Mouse (Mus musculus) embryo, embryonic 10 days (tissue): Measurements from ENCODE around the gene Gpr33.

Source experiments
- DNase-seq: peaks from one replicate; pipeline ENCODE4 v3.0.0-alpha.2; 2015; ENCODE audit warnings: low spot score

Gpr33 gene

GRCm38 (mm10) chr12:52027963-52028362 lies at the start of gene Gpr33:
TSS of gene Gpr33 (minus strand) at chr12:52028063.
- no peak for DNase-seq

GRCm38 (mm10) chr12:52049324-52049723 lies 21.5 kb upstream of the Gpr33 start:
- no peak for DNase-seq

- DNase-seq = no peak
Observed at GRCm38 (mm10) chr12:52046371-52046770, 18.5 kb upstream of the Gpr33 start.

GRCm38 (mm10) chr12:52042818-52043336 lies 15.0 kb upstream of the Gpr33 start:
- DNase-seq = no peak

- peak; percentile 41 for DNase-seq
Observed at GRCm38 (mm10) chr12:52038352-52038751, 10.5 kb upstream of the Gpr33 start.

GRCm38 (mm10) chr12:52034956-52035355 lies 7.1 kb upstream of the Gpr33 start:
- DNase-seq = no peak

- DNase-seq = no peak
Observed at GRCm38 (mm10) chr12:52032276-52032675, 4.4 kb upstream of the Gpr33 start.

GRCm38 (mm10) chr12:52014494-52015029 lies 13.3 kb downstream of the Gpr33 start:
- DNase-seq = no peak

- no peak for DNase-seq
Observed at GRCm38 (mm10) chr12:52014044-52014443, 13.8 kb downstream of the Gpr33 start.

GRCm38 (mm10) chr12:52013274-52013673 lies 14.6 kb downstream of the Gpr33 start:
- peak; percentile 58 for DNase-seq

- no peak for DNase-seq
Observed at GRCm38 (mm10) chr12:52012159-52012558, 15.7 kb downstream of the Gpr33 start.

- DNase-seq = peak; percentile 74
Observed at GRCm38 (mm10) chr12:52010630-52010961, 17.3 kb downstream of the Gpr33 start.

- no peak for DNase-seq
Observed at GRCm38 (mm10) chr12:52009928-52010629, 17.8 kb downstream of the Gpr33 start.

- DNase-seq = no peak
Observed at GRCm38 (mm10) chr12:52006633-52006994, 21.2 kb downstream of the Gpr33 start.

GRCm38 (mm10) chr12:52005877-52006632 lies 21.8 kb downstream of the Gpr33 start, which contains the start of gene Dtd2:
TSS of gene Dtd2 (minus strand) at chr12:52006501.
- peak; percentile 95 for DNase-seq

- no peak for DNase-seq
Observed at GRCm38 (mm10) chr12:52002746-52003145, 25.1 kb downstream of the Gpr33 start.

- DNase-seq = peak; percentile 82
Observed at GRCm38 (mm10) chr12:52001544-52001943, 26.3 kb downstream of the Gpr33 start.

- no peak for DNase-seq
Observed at GRCm38 (mm10) chr12:51998366-51998932, 29.4 kb downstream of the Gpr33 start.

GRCm38 (mm10) chr12:51995738-51996536 lies 31.9 kb downstream of the Gpr33 start:
- no peak for DNase-seq

- no peak for DNase-seq
Observed at GRCm38 (mm10) chr12:51990629-51991028, 37.2 kb downstream of the Gpr33 start.

- DNase-seq = no peak
Observed at GRCm38 (mm10) chr12:51988536-51988935, 39.3 kb downstream of the Gpr33 start.

- no peak for DNase-seq
Observed at GRCm38 (mm10) chr12:51985826-51986225, 42.0 kb downstream of the Gpr33 start.
